Mouse (Mus musculus): ENCODE measurements around the gene Tmprss5. TPM values are rescaled to one million over a fixed set of nuclear protein-coding genes. Genes with fewer than 3 reads are reported as not detected.

Gene Tmprss5
- polyA plus RNA-seq, 1 experiment from 2014 or later: not detected

GRCm38 (mm10) chr9:49098871-49099270, 17.8 kb downstream of the Tmprss5 start:
- Histone ChIP-seq H3K27me3 (ENCODE audit: control insufficient read depth, insufficient read depth, low read depth, low read length) (no peaks in the 10 kb centered on the region), H3K9me3 (replicated peaks; ENCODE audit: control insufficient read depth, low read length) (no peaks in the 10 kb centered on the region), H3K4me1 (ENCODE audit: control insufficient read depth, low read depth, low read length) (peaks cover 2% of the 10 kb centered on the region; the same call in 1 of the 2 replicates), H3K4me3 (ENCODE audit: low read depth, low read length) (no peak overlapping the region), H3K9ac (ENCODE audit: low read depth, low read length) (no peak overlapping the region), H3K4me2 (ENCODE audit: low read depth, low read length) (no peak overlapping the region), H3K27ac (ENCODE audit: low read length) (no peak overlapping the region), H3K36me3 (ENCODE audit: control insufficient read depth, insufficient read depth) (no peaks in the 10 kb centered on the region)
- no peak for ATAC-seq (ENCODE audit: low read depth)
- WGBS (ENCODE audit: insufficient replicate concordance): 77% methylated on average over 3 of the region's 3 CpGs

- Histone ChIP-seq H3K4me3 (ENCODE audit: low read depth, low read length) (no peak overlapping the region), H3K27me3 (ENCODE audit: control insufficient read depth, insufficient read depth, low read depth, low read length) (no peaks in the 10 kb centered on the region), H3K4me2 (ENCODE audit: low read depth, low read length) (no peak overlapping the region), H3K27ac (ENCODE audit: low read length) (no peak overlapping the region), H3K9me3 (replicated peaks; ENCODE audit: control insufficient read depth, low read length) (no peaks in the 10 kb centered on the region), H3K9ac (ENCODE audit: low read depth, low read length) (no peak overlapping the region), H3K4me1 (ENCODE audit: control insufficient read depth, low read depth, low read length) (no peaks in the 10 kb centered on the region), H3K36me3 (ENCODE audit: control insufficient read depth, insufficient read depth) (no peaks in the 10 kb centered on the region)
- ATAC-seq (ENCODE audit: low read depth): no peak
- 36% methylated on average over 1 of the region's 1 CpGs for WGBS (ENCODE audit: insufficient replicate concordance)
These were observed 21.3 kb downstream of the Tmprss5 start for GRCm38 (mm10) chr9:49102328-49102727.

GRCm38 (mm10) chr9:49109101-49109500, 28.0 kb downstream of the Tmprss5 start:
- Histone ChIP-seq H3K9me3 (replicated peaks; ENCODE audit: control insufficient read depth, low read length) (no peaks in the 10 kb centered on the region), H3K9ac (ENCODE audit: low read depth, low read length) (no peak overlapping the region), H3K27ac (ENCODE audit: low read length) (no peak overlapping the region), H3K4me3 (ENCODE audit: low read depth, low read length) (no peak overlapping the region), H3K4me1 (ENCODE audit: control insufficient read depth, low read depth, low read length) (no peaks in the 10 kb centered on the region), H3K36me3 (ENCODE audit: control insufficient read depth, insufficient read depth) (no peaks in the 10 kb centered on the region), H3K4me2 (ENCODE audit: low read depth, low read length) (no peak overlapping the region), H3K27me3 (ENCODE audit: control insufficient read depth, insufficient read depth, low read depth, low read length) (no peaks in the 10 kb centered on the region)
- 54% methylated on average over 7 of the region's 7 CpGs for WGBS (ENCODE audit: insufficient replicate concordance)
- ATAC-seq (ENCODE audit: low read depth): no peak

- Histone ChIP-seq H3K4me3 (ENCODE audit: low read depth, low read length) (no peak overlapping the region), H3K36me3 (ENCODE audit: control insufficient read depth, insufficient read depth) (no peaks in the 10 kb centered on the region), H3K27ac (ENCODE audit: low read length) (no peak overlapping the region), H3K27me3 (ENCODE audit: control insufficient read depth, insufficient read depth, low read depth, low read length) (no peaks in the 10 kb centered on the region), H3K9me3 (replicated peaks; ENCODE audit: control insufficient read depth, low read length) (no peaks in the 10 kb centered on the region), H3K9ac (ENCODE audit: low read depth, low read length) (no peak overlapping the region), H3K4me2 (ENCODE audit: low read depth, low read length) (no peak overlapping the region), H3K4me1 (ENCODE audit: control insufficient read depth, low read depth, low read length) (no peaks in the 10 kb centered on the region)
- ATAC-seq (ENCODE audit: low read depth): no peak
- WGBS (ENCODE audit: insufficient replicate concordance): 54% methylated on average over 6 of the region's 6 CpGs
These were observed 29.6 kb downstream of the Tmprss5 start for GRCm38 (mm10) chr9:49110476-49111220.

- H3K4me3 ChIP-seq (ENCODE audit: low read depth, low read length): no peak overlapping the region
- H3K9ac ChIP-seq (ENCODE audit: low read depth, low read length): no peak overlapping the region
- H3K4me2 ChIP-seq (ENCODE audit: low read depth, low read length): no peak overlapping the region
- H3K9me3 ChIP-seq (replicated peaks; ENCODE audit: control insufficient read depth, low read length): no peaks in the 10 kb centered on the region
- no peaks in the 10 kb centered on the region for H3K4me1 ChIP-seq (ENCODE audit: control insufficient read depth, low read depth, low read length)
- H3K27me3 ChIP-seq (ENCODE audit: control insufficient read depth, insufficient read depth, low read depth, low read length): no peaks in the 10 kb centered on the region
- ATAC-seq (ENCODE audit: low read depth): no peak
- no peaks in the 10 kb centered on the region for H3K36me3 ChIP-seq (ENCODE audit: control insufficient read depth, insufficient read depth)
- WGBS (ENCODE audit: insufficient replicate concordance): 45% methylated on average over 5 of the region's 5 CpGs
- no peak overlapping the region for H3K27ac ChIP-seq (ENCODE audit: low read length)
These were observed 30.2 kb downstream of the Tmprss5 start for GRCm38 (mm10) chr9:49111296-49111695.

GRCm38 (mm10) chr9:49118271-49118825, 37.3 kb downstream of the Tmprss5 start:
- no peak overlapping the region for H3K27ac ChIP-seq (ENCODE audit: low read length)
- no peak overlapping the region for H3K4me2 ChIP-seq (ENCODE audit: low read depth, low read length)
- no peak for ATAC-seq (ENCODE audit: low read depth)

GRCm38 (mm10) chr9:49119759-49120158, 38.7 kb downstream of the Tmprss5 start:
- Histone ChIP-seq H3K36me3 (ENCODE audit: control insufficient read depth, insufficient read depth) (no peaks in the 10 kb centered on the region), H3K4me3 (ENCODE audit: low read depth, low read length) (no peak overlapping the region), H3K27me3 (ENCODE audit: control insufficient read depth, insufficient read depth, low read depth, low read length) (no peaks in the 10 kb centered on the region), H3K9ac (ENCODE audit: low read depth, low read length) (no peak overlapping the region), H3K4me2 (ENCODE audit: low read depth, low read length) (no peak overlapping the region), H3K4me1 (ENCODE audit: control insufficient read depth, low read depth, low read length) (no peaks in the 10 kb centered on the region), H3K27ac (ENCODE audit: low read length) (no peak overlapping the region), H3K9me3 (replicated peaks; ENCODE audit: control insufficient read depth, low read length) (no peaks in the 10 kb centered on the region; the same call in 1 of the 2 replicates)
- ATAC-seq (ENCODE audit: low read depth): no peak
- WGBS (ENCODE audit: insufficient replicate concordance): 57% methylated on average over 4 of the region's 4 CpGs

More at GRCm38 (mm10) chr9:49118271-49118825, 37.3 kb downstream of the Tmprss5 start:
- WGBS (ENCODE audit: insufficient replicate concordance): 27% methylated on average over 3 of the region's 3 CpGs
- Histone ChIP-seq H3K4me3 (ENCODE audit: low read depth, low read length) (no peak overlapping the region), H3K9me3 (replicated peaks; ENCODE audit: control insufficient read depth, low read length) (no peaks in the 10 kb centered on the region; the same call in 1 of the 2 replicates), H3K9ac (ENCODE audit: low read depth, low read length) (no peak overlapping the region), H3K36me3 (ENCODE audit: control insufficient read depth, insufficient read depth) (no peaks in the 10 kb centered on the region), H3K4me1 (ENCODE audit: control insufficient read depth, low read depth, low read length) (no peaks in the 10 kb centered on the region), H3K27me3 (ENCODE audit: control insufficient read depth, insufficient read depth, low read depth, low read length) (no peaks in the 10 kb centered on the region)

GRCm38 (mm10) chr9:49125706-49126105, 44.6 kb downstream of the Tmprss5 start:
- Histone ChIP-seq H3K4me3 (ENCODE audit: low read depth, low read length) (no peak overlapping the region), H3K4me2 (ENCODE audit: low read depth, low read length) (no peak overlapping the region), H3K27ac (ENCODE audit: low read length) (no peak overlapping the region), H3K36me3 (ENCODE audit: control insufficient read depth, insufficient read depth) (no peaks in the 10 kb centered on the region), H3K9ac (ENCODE audit: low read depth, low read length) (no peak overlapping the region), H3K9me3 (replicated peaks; ENCODE audit: control insufficient read depth, low read length) (no peaks in the 10 kb centered on the region; the same call in 1 of the 2 replicates), H3K27me3 (ENCODE audit: control insufficient read depth, insufficient read depth, low read depth, low read length) (no peaks in the 10 kb centered on the region), H3K4me1 (ENCODE audit: control insufficient read depth, low read depth, low read length) (no peaks in the 10 kb centered on the region)
- WGBS (ENCODE audit: insufficient replicate concordance): 59% methylated on average over 7 of the region's 7 CpGs
- ATAC-seq (ENCODE audit: low read depth): no peak

- WGBS (ENCODE audit: insufficient replicate concordance): 71% methylated on average over 5 of the region's 5 CpGs
- Histone ChIP-seq H3K9ac (ENCODE audit: low read depth, low read length) (no peak overlapping the region), H3K9me3 (replicated peaks; ENCODE audit: control insufficient read depth, low read length) (no peaks in the 10 kb centered on the region), H3K36me3 (ENCODE audit: control insufficient read depth, insufficient read depth) (no peaks in the 10 kb centered on the region), H3K4me3 (ENCODE audit: low read depth, low read length) (no peak overlapping the region), H3K27ac (ENCODE audit: low read length) (no peak overlapping the region), H3K27me3 (ENCODE audit: control insufficient read depth, insufficient read depth, low read depth, low read length) (no peaks in the 10 kb centered on the region), H3K4me2 (ENCODE audit: low read depth, low read length) (no peak overlapping the region), H3K4me1 (ENCODE audit: control insufficient read depth, low read depth, low read length) (no peaks in the 10 kb centered on the region)
- no peak for ATAC-seq (ENCODE audit: low read depth)
These were observed 49.5 kb downstream of the Tmprss5 start for GRCm38 (mm10) chr9:49130514-49131010.

Data from liver, embryonic 16.5 days (tissue).